Comparison of ENCODE assay signal across 20 mouse cellular contexts in the genomic region with DNA sequence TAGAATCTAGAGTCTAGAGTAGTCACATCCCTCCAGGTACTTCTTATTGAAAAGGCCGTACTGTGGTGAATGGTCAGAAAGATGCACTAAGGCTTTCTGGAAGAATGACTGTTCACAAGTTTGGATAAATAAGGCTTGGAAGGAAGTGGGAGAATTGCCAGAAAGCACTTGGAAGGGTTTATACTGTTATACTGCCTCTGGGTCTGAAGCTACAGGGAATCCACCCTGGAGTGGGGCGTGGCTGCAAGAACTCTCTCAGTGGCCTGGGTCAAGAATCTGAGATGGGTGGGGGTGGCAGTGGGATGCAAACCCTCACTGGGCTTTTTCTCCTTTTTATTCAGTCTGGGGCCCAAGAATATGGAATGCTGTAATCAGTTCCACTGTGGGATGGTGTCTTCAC.
DNase-seq lines count a peak whose midpoint lies in the region; ATAC-seq and TF ChIP-seq lines count a peak whose summit lies in the region.
"Had no signal": no experiment of that assay in that cellular context is flagged by ENCODE, and none has a peak within 500 bp of the region (broad histone marks: within the 10 kb centered on the region; RNA-seq: fewer than 3 reads in every experiment).

No protein-coding gene starts in this region.

- intact Hi-C loops in heart, postnatal 14 days (cut with DNase I) = no loop called here

- no peak for ATAC-seq in embryonic facial prominence, embryonic 14.5 days (ENCODE audit: low read depth)
- 0 out of 2 replicates have a peak, but pooled peaks have one; percentile 10 for ATAC-seq in heart, embryonic 16.5 days (replicated peaks; ENCODE audit: extremely low read depth, insufficient read depth, low FRiP score)
- peak; percentile 70; the same call in 1 of the 2 replicates for ATAC-seq in lung, embryonic 14.5 days (ENCODE audit: insufficient read depth)

- DNase-seq in embryonic facial prominence, embryonic 14.5 days (ENCODE audit: low spot score) = peak; percentile 81
- no peak for DNase-seq in embryonic facial prominence, embryonic 10.5 days (ENCODE audit: low spot score)
- no peak for DNase-seq in heart, postnatal 14 days
- peak; percentile 82 for DNase-seq in lung, embryonic 14.5 days
- DNase-seq in lung, postnatal 14 days = no peak
- peak; percentile 18 for DNase-seq in brain, adult 2 months (ENCODE audit: low read depth, low spot score)
- no peak for DNase-seq in ovary, postnatal 10 days (ENCODE audit: low spot score)
- DNase-seq: cerebellum, adult 9-10 months; gastrocnemius, postnatal 14 days; heart, postnatal 36 days; kidney, adult 2 months; kidney, postnatal 14 days; left cerebral cortex, postnatal 4 days; lung, adult 18-20 months; thymus, postnatal 4 days had no signal

- no peak for TF ChIP-seq CTCF in lung, embryonic 14.5 days (IDR thresholded peaks at IDR 0.05; ENCODE audit: low read depth)

- no peaks in the 10 kb centered on the region for H3K9me3 ChIP-seq in embryonic facial prominence, embryonic 14.5 days (ENCODE audit: control insufficient read depth, low read length)
- no peaks in the 10 kb centered on the region for H3K9me3 ChIP-seq in embryonic facial prominence, embryonic 10.5 days
- no peaks in the 10 kb centered on the region for H3K9me3 ChIP-seq in heart, embryonic 16.5 days (replicated peaks; ENCODE audit: control insufficient read depth, low read length)
- no peaks in the 10 kb centered on the region for H3K9me3 ChIP-seq in lung, embryonic 14.5 days (ENCODE audit: low read depth, low read length)
- H3K9me3 ChIP-seq: midbrain, embryonic 12.5 days; neural tube, embryonic 13.5 days had no signal

- H3K4me1 ChIP-seq in embryonic facial prominence, embryonic 14.5 days (ENCODE audit: control insufficient read depth, insufficient read depth, low read length) = peaks cover 9% of the 10 kb centered on the region; the same call in 1 of the 2 replicates
- H3K4me1 ChIP-seq in embryonic facial prominence, embryonic 10.5 days = peaks cover 14% of the 10 kb centered on the region
- H3K4me1 ChIP-seq in heart, embryonic 16.5 days (ENCODE audit: control insufficient read depth, insufficient read depth, low read length) = no peaks in the 10 kb centered on the region
- no peaks in the 10 kb centered on the region for H3K4me1 ChIP-seq in lung, embryonic 14.5 days (ENCODE audit: insufficient read depth)

- no peak overlapping the region for H3K9ac ChIP-seq in embryonic facial prominence, embryonic 14.5 days (ENCODE audit: low read depth, low read length)
- H3K9ac ChIP-seq in heart, embryonic 16.5 days (ENCODE audit: low read length) = no peak overlapping the region
- no peak overlapping the region for H3K9ac ChIP-seq in lung, embryonic 14.5 days
- H3K9ac ChIP-seq: midbrain, embryonic 12.5 days; neural tube, embryonic 13.5 days had no signal

- 74% methylated on average over 2 of the region's 2 CpGs for WGBS in embryonic facial prominence, embryonic 14.5 days
- 87% methylated on average over 2 of the region's 2 CpGs for WGBS in embryonic facial prominence, embryonic 10.5 days
- WGBS in heart, embryonic 16.5 days = 70% methylated on average over 2 of the region's 2 CpGs
- 73% methylated on average over 2 of the region's 2 CpGs for WGBS in lung, embryonic 14.5 days

- H3K4me2 ChIP-seq in embryonic facial prominence, embryonic 14.5 days (ENCODE audit: low read depth, low read length) = no peak overlapping the region
- H3K4me2 ChIP-seq in heart, embryonic 16.5 days (ENCODE audit: low read depth, low read length) = no peak overlapping the region
- H3K4me2 ChIP-seq in lung, embryonic 14.5 days = no peak overlapping the region
- H3K4me2 ChIP-seq: liver, embryonic 11.5 days; midbrain, embryonic 12.5 days; neural tube, embryonic 13.5 days had no signal

- no peaks in the 10 kb centered on the region for H3K36me3 ChIP-seq in embryonic facial prominence, embryonic 14.5 days (ENCODE audit: control insufficient read depth, insufficient read depth, low read length)
- no peaks in the 10 kb centered on the region for H3K36me3 ChIP-seq in embryonic facial prominence, embryonic 10.5 days (replicated peaks)
- H3K36me3 ChIP-seq in heart, embryonic 16.5 days (ENCODE audit: control insufficient read depth, insufficient read depth) = no peaks in the 10 kb centered on the region
- no peaks in the 10 kb centered on the region for H3K36me3 ChIP-seq in lung, embryonic 14.5 days (ENCODE audit: insufficient read depth)
- H3K36me3 ChIP-seq: midbrain, embryonic 12.5 days; neural tube, embryonic 13.5 days had no signal

- H3K27ac ChIP-seq in embryonic facial prominence, embryonic 14.5 days (replicated peaks; ENCODE audit: low read depth, low read length) = no peak overlapping the region
- no peak overlapping the region for H3K27ac ChIP-seq in embryonic facial prominence, embryonic 10.5 days (replicated peaks)
- H3K27ac ChIP-seq in heart, embryonic 16.5 days (ENCODE audit: low read length) = no peak overlapping the region
- no peak overlapping the region for H3K27ac ChIP-seq in lung, embryonic 14.5 days (ENCODE audit: low read depth)
- H3K27ac ChIP-seq: midbrain, embryonic 12.5 days; neural tube, embryonic 13.5 days had no signal

- no peaks in the 10 kb centered on the region for H3K27me3 ChIP-seq in embryonic facial prominence, embryonic 14.5 days (replicated peaks; ENCODE audit: control insufficient read depth, insufficient read depth, low read length)
- peaks cover 3% of the 10 kb centered on the region; the same call in 1 of the 2 replicates for H3K27me3 ChIP-seq in embryonic facial prominence, embryonic 10.5 days (replicated peaks; ENCODE audit: low read depth, poor library complexity, severe bottlenecking)
- H3K27me3 ChIP-seq in heart, embryonic 16.5 days (ENCODE audit: control insufficient read depth, insufficient read depth, low read length) = no peaks in the 10 kb centered on the region
- H3K27me3 ChIP-seq in lung, embryonic 14.5 days (ENCODE audit: insufficient read depth, low read length) = no peaks in the 10 kb centered on the region
- H3K27me3 ChIP-seq: midbrain, embryonic 12.5 days; neural tube, embryonic 13.5 days had no signal

- no peak overlapping the region for H3K4me3 ChIP-seq in embryonic facial prominence, embryonic 14.5 days (ENCODE audit: low read depth, low read length)
- H3K4me3 ChIP-seq in embryonic facial prominence, embryonic 10.5 days = no peak overlapping the region
- no peak overlapping the region for H3K4me3 ChIP-seq in heart, embryonic 16.5 days (ENCODE audit: low read length)
- no peak overlapping the region for H3K4me3 ChIP-seq in lung, embryonic 14.5 days (ENCODE audit: low read depth, low read length)
- H3K4me3 ChIP-seq: erythroblast, embryonic 14.5 days; midbrain, embryonic 12.5 days; neural tube, embryonic 13.5 days had no signal

Comparison
In these comparisons a context has a peak if more than half of its experiments do, and no peak if none do; other contexts are left out.
1. DNase-seq: peak in embryonic facial prominence, embryonic 14.5 days (single experiment), lung, embryonic 14.5 days (single experiment) and brain, adult 2 months (single experiment); none in embryonic facial prominence, embryonic 10.5 days (single experiment), heart, postnatal 14 days (0 of 2), lung, postnatal 14 days (single experiment) and ovary, postnatal 10 days (single experiment).